In genomic region chr10:86273410-86274191, GRCm38 (mm10) we compare ENCODE assay signal across 10 mouse cellular contexts. TPM values are rescaled to one million over a fixed set of nuclear protein-coding genes. Genes with fewer than 3 reads are reported as not detected.
A peak's percentile ranks its signal among the peaks of the same experiment; 100 is the strongest.
DNase-seq lines count a peak whose midpoint lies in the region; ATAC-seq and TF ChIP-seq lines count a peak whose summit lies in the region.
"Had no signal": no experiment of that assay in that cellular context is flagged by ENCODE, and none has a peak within 500 bp of the region (broad histone marks: within the 10 kb centered on the region; RNA-seq: fewer than 3 reads in every experiment).

No protein-coding gene starts in this region.

- no peaks in the 10 kb centered on the region for H3K9me3 ChIP-seq in intestine, embryonic 16.5 days (ENCODE audit: control insufficient read depth, low read length)
- no peaks in the 10 kb centered on the region for H3K9me3 ChIP-seq in intestine, postnatal 0 days (ENCODE audit: control insufficient read depth)
- no peaks in the 10 kb centered on the region for H3K9me3 ChIP-seq in heart, embryonic 16.5 days (replicated peaks; ENCODE audit: control insufficient read depth, low read length)
- H3K9me3 ChIP-seq in limb, embryonic 12.5 days = no peaks in the 10 kb centered on the region
- H3K9me3 ChIP-seq: neural tube, embryonic 12.5 days had no signal

- no peaks in the 10 kb centered on the region for H3K4me1 ChIP-seq in intestine, embryonic 16.5 days (ENCODE audit: control insufficient read depth, insufficient read depth, low read length)
- no peaks in the 10 kb centered on the region for H3K4me1 ChIP-seq in intestine, postnatal 0 days (replicated peaks; ENCODE audit: control insufficient read depth, insufficient read depth, low read length)
- H3K4me1 ChIP-seq in heart, embryonic 16.5 days (ENCODE audit: control insufficient read depth, insufficient read depth, low read length) = no peaks in the 10 kb centered on the region
- peaks cover 19% of the 10 kb centered on the region for H3K4me1 ChIP-seq in limb, embryonic 12.5 days (replicated peaks)
- no peaks in the 10 kb centered on the region for H3K4me1 ChIP-seq in small intestine, adult 2 months (ENCODE audit: control insufficient read depth, insufficient read depth, insufficient read length, low read length)
- H3K4me1 ChIP-seq: neural tube, embryonic 12.5 days had no signal

- TF ChIP-seq POLR2A in small intestine, adult 2 months (IDR thresholded peaks at IDR 0.05; ENCODE audit: low read depth, low read length) = no peak

- WGBS in intestine, embryonic 16.5 days = 64% methylated on average over 19 of the region's 19 CpGs
- 65% methylated on average over 19 of the region's 19 CpGs for WGBS in intestine, postnatal 0 days
- 48% methylated on average over 19 of the region's 19 CpGs for WGBS in heart, embryonic 16.5 days
- WGBS in limb, embryonic 12.5 days = 51% methylated on average over 19 of the region's 19 CpGs
- WGBS in small intestine, adult 2 months = 64% methylated on average over 19 of the region's 19 CpGs

- H3K36me3 ChIP-seq in intestine, embryonic 16.5 days (ENCODE audit: control insufficient read depth, insufficient read depth, low read length) = no peaks in the 10 kb centered on the region
- no peaks in the 10 kb centered on the region for H3K36me3 ChIP-seq in intestine, postnatal 0 days (ENCODE audit: control insufficient read depth, insufficient read depth)
- no peaks in the 10 kb centered on the region for H3K36me3 ChIP-seq in heart, embryonic 16.5 days (ENCODE audit: control insufficient read depth, insufficient read depth)
- H3K36me3 ChIP-seq in limb, embryonic 12.5 days = no peaks in the 10 kb centered on the region
- no peaks in the 10 kb centered on the region for H3K36me3 ChIP-seq in small intestine, adult 2 months (ENCODE audit: control insufficient read depth, insufficient read depth, low read length)
- H3K36me3 ChIP-seq: neural tube, embryonic 12.5 days had no signal

- no peaks in the 10 kb centered on the region for H3K27me3 ChIP-seq in intestine, embryonic 16.5 days (replicated peaks; ENCODE audit: control insufficient read depth, insufficient read depth, low read length)
- H3K27me3 ChIP-seq in intestine, postnatal 0 days (replicated peaks; ENCODE audit: control insufficient read depth, insufficient read depth, low read length) = no peaks in the 10 kb centered on the region
- no peaks in the 10 kb centered on the region for H3K27me3 ChIP-seq in heart, embryonic 16.5 days (ENCODE audit: control insufficient read depth, insufficient read depth, low read length)
- H3K27me3 ChIP-seq in limb, embryonic 12.5 days = no peaks in the 10 kb centered on the region
- H3K27me3 ChIP-seq in small intestine, adult 2 months (ENCODE audit: control insufficient read depth, insufficient read depth, low read length) = no peaks in the 10 kb centered on the region
- H3K27me3 ChIP-seq: neural tube, embryonic 12.5 days had no signal

- no peak overlapping the region for H3K4me3 ChIP-seq in intestine, embryonic 16.5 days (ENCODE audit: low read length)
- no peak overlapping the region for H3K4me3 ChIP-seq in intestine, postnatal 0 days (ENCODE audit: low read depth, low read length)
- no peak overlapping the region for H3K4me3 ChIP-seq in heart, embryonic 16.5 days (ENCODE audit: low read length)
- H3K4me3 ChIP-seq in limb, embryonic 12.5 days (replicated peaks) = no peak overlapping the region
- H3K4me3 ChIP-seq in small intestine, adult 2 months (ENCODE audit: low read depth, low read length) = no peak overlapping the region
- H3K4me3 ChIP-seq: neural tube, embryonic 12.5 days had no signal

- no peak for DNase-seq in cerebellum, adult 18-20 months
- DNase-seq in thymus, postnatal 4 days = no peak
- no peak for DNase-seq in layer of hippocampus, adult 18-20 months (ENCODE audit: low spot score in 2 of 2)

- H3K27ac ChIP-seq in intestine, embryonic 16.5 days (ENCODE audit: low read length) = peak overlapping the region; percentile 50; the same call in 1 of the 2 replicates
- no peak overlapping the region for H3K27ac ChIP-seq in intestine, postnatal 0 days (ENCODE audit: low read depth, low read length)
- H3K27ac ChIP-seq in heart, embryonic 16.5 days (ENCODE audit: low read length) = peak overlapping the region; percentile 77
- H3K27ac ChIP-seq in limb, embryonic 12.5 days = peak overlapping the region; percentile 54; the same call in 1 of the 2 replicates
- H3K27ac ChIP-seq in small intestine, adult 2 months (ENCODE audit: insufficient read depth, low read depth, low read length) = peak overlapping the region; percentile 62
- H3K27ac ChIP-seq: neural tube, embryonic 12.5 days had no signal

- no peak overlapping the region for H3K9ac ChIP-seq in intestine, embryonic 16.5 days (ENCODE audit: low read depth, low read length)
- H3K9ac ChIP-seq in intestine, postnatal 0 days (ENCODE audit: low read depth, low read length) = no peak overlapping the region
- H3K9ac ChIP-seq in heart, embryonic 16.5 days (ENCODE audit: low read length) = no peak overlapping the region
- H3K9ac ChIP-seq in limb, embryonic 12.5 days (replicated peaks) = no peak overlapping the region
- H3K9ac ChIP-seq: neural tube, embryonic 12.5 days had no signal

- ATAC-seq in intestine, embryonic 16.5 days = 0 out of 2 replicates have a peak, but pooled peaks have one; percentile 38
- ATAC-seq in intestine, postnatal 0 days = no peak
- ATAC-seq in heart, embryonic 16.5 days (replicated peaks; ENCODE audit: extremely low read depth, insufficient read depth, low FRiP score) = peak; percentile 78
- 0 out of 2 replicates have a peak, but pooled peaks have one; percentile 52 for ATAC-seq in limb, embryonic 12.5 days (ENCODE audit: insufficient number of reproducible peaks, insufficient read depth, low FRiP score, low TSS enrichment, low read depth)
- ATAC-seq: inflammation-experienced regulatory T-cells, adult 6 months had no signal

- no peak for TF ChIP-seq CTCF in intestine, postnatal 0 days (IDR thresholded peaks at IDR 0.05; ENCODE audit: low read depth)
- TF ChIP-seq CTCF in small intestine, adult 2 months (IDR thresholded peaks at IDR 0.05; ENCODE audit: extremely low read depth, insufficient read length, insufficient replicate concordance, low read depth, low read length) = no peak

- H3K4me2 ChIP-seq in intestine, embryonic 16.5 days (ENCODE audit: low read depth, low read length) = no peak overlapping the region
- H3K4me2 ChIP-seq in intestine, postnatal 0 days (replicated peaks; ENCODE audit: low read depth) = no peak overlapping the region
- H3K4me2 ChIP-seq in heart, embryonic 16.5 days (ENCODE audit: low read depth, low read length) = no peak overlapping the region
- no peak overlapping the region for H3K4me2 ChIP-seq in limb, embryonic 12.5 days
- H3K4me2 ChIP-seq: neural tube, embryonic 12.5 days had no signal

RNA-seq across cellular contexts. Expression of gene Timp3, which starts 26.6 kb away (rescaled TPM):
- 43.4 and 43.7 TPM in 2 replicates for polyA plus RNA-seq in intestine, embryonic 16.5 days (2015; fragmentation: Nextera tagmentation; extraction: Ambion mirVana)
- 24.2 and 29.4 TPM in 2 replicates for polyA plus RNA-seq in intestine, postnatal 0 days (2015; fragmentation: Nextera tagmentation; extraction: Ambion mirVana)
- 90.5 and 91.7 TPM in 2 replicates for polyA plus RNA-seq in heart, embryonic 16.5 days (2015; fragmentation: Nextera tagmentation; extraction: Ambion mirVana)
- 66.3 and 69.4 TPM in 2 replicates for polyA plus RNA-seq in limb, embryonic 12.5 days (2016; fragmentation: Nextera tagmentation; extraction: Ambion mirVana)
- polyA plus RNA-seq in small intestine, adult 2 months (2012; rRNA removed) = 12.4 and 15.3 TPM in 2 replicates
- total RNA-seq in layer of hippocampus, adult 18-20 months (2021) = 10 to 100 TPM; 58.1 to 59.9 TPM
- polyA plus RNA-seq: inflammation-experienced regulatory T-cells, adult 6 months had no signal
